10 mouse cellular contexts compared by ENCODE assay signal in the genomic region with DNA sequence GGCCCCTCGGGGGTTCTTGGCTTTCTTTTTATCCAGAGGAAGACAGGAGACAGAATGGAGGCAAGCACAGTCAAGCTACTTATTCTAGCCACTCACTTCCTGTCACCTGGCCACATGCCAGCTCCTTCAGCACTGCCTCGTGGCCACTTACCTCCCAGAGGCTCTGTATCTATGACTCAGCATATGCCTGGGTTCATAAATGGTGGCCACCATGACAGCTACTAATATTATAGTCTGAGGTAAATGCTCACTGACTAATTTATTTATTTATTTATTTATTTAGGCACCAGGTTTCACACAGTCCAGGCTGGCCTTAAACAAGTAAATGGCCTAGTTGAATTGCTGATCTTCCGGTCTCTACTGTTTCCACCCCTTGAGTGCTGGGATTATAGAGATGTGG. TPM values are rescaled to one million over a fixed set of nuclear protein-coding genes. Genes with fewer than 3 reads are reported as not detected.
A peak's percentile ranks its signal among the peaks of the same experiment; 100 is the strongest.
DNase-seq lines count a peak whose midpoint lies in the region; ATAC-seq and TF ChIP-seq lines count a peak whose summit lies in the region.
"Had no signal": no experiment of that assay in that cellular context is flagged by ENCODE, and none has a peak within 500 bp of the region (broad histone marks: within the 10 kb centered on the region; RNA-seq: fewer than 3 reads in every experiment).

No protein-coding gene starts in this region.

- TF ChIP-seq POLR2A in kidney, adult 2 months (IDR thresholded peaks at IDR 0.05; ENCODE audit: low read depth, low read length), result no peak

- H3K36me3 ChIP-seq in kidney, adult 2 months (ENCODE audit: control insufficient read depth, insufficient read depth, low read length), result peaks cover 6% of the 10 kb centered on the region
- H3K36me3 ChIP-seq in neural tube, embryonic 14.5 days (ENCODE audit: control insufficient read depth, insufficient read depth, low read length), result peaks cover 46% of the 10 kb centered on the region

- no peak for TF ChIP-seq CTCF in kidney, adult 2 months (conservative IDR thresholded peaks at IDR 0.05; ENCODE audit: insufficient read depth, insufficient read length, low read depth, low read length)

- intact Hi-C loops in heart, postnatal 25 days (cut with DNase I), result no loop called here

- peak; percentile 94 for DNase-seq in heart, adult 11 months
- no peak for DNase-seq in heart, postnatal 25 days (ENCODE audit: low spot score)
- peak; percentile 50 for DNase-seq in 3T3-L1 (ENCODE audit: low read depth, low spot score)
- peak; percentile 43 for DNase-seq in NIH3T3 (ENCODE audit: low read depth)
- peak; percentile 38 for DNase-seq in kidney, adult 2 months
- no peak for DNase-seq in ovary, adult 18-20 months (ENCODE audit: low spot score)
- DNase-seq in left cerebral cortex, adult 8-10 months (ENCODE audit: low spot score in 2 of 2), result no peak

- H3K9me3 ChIP-seq in neural tube, embryonic 14.5 days (ENCODE audit: control insufficient read depth, low read length), result no peaks in the 10 kb centered on the region
- H3K9me3 ChIP-seq: heart, embryonic 13.5 days; midbrain, embryonic 12.5 days had no signal

- no peak overlapping the region for H3K4me2 ChIP-seq in neural tube, embryonic 14.5 days (ENCODE audit: low read depth, low read length)
- H3K4me2 ChIP-seq: heart, embryonic 13.5 days; midbrain, embryonic 12.5 days had no signal

- no peak overlapping the region for H3K4me3 ChIP-seq in kidney, adult 2 months (ENCODE audit: insufficient read depth, low read depth, low read length)
- H3K4me3 ChIP-seq in neural tube, embryonic 14.5 days (ENCODE audit: low read depth, low read length), result no peak overlapping the region
- H3K4me3 ChIP-seq: heart, embryonic 13.5 days; midbrain, embryonic 12.5 days had no signal

- 52% methylated on average over 3 of the region's 3 CpGs for WGBS in kidney, adult 2 months
- 55% methylated on average over 3 of the region's 3 CpGs for WGBS in neural tube, embryonic 14.5 days

- peak; percentile 56 for ATAC-seq in neural tube, embryonic 14.5 days (ENCODE audit: low read depth)

- H3K9ac ChIP-seq in neural tube, embryonic 14.5 days (replicated peaks; ENCODE audit: low read depth, low read length), result no peak overlapping the region
- H3K9ac ChIP-seq: heart, embryonic 13.5 days; midbrain, embryonic 12.5 days had no signal

- H3K27me3 ChIP-seq in kidney, adult 2 months (replicated peaks; ENCODE audit: control insufficient read depth, insufficient read depth, low read length), result no peaks in the 10 kb centered on the region
- H3K27me3 ChIP-seq in neural tube, embryonic 14.5 days (ENCODE audit: control insufficient read depth, insufficient read depth, low read length), result no peaks in the 10 kb centered on the region
- H3K27me3 ChIP-seq: heart, embryonic 13.5 days; midbrain, embryonic 12.5 days had no signal

- H3K4me1 ChIP-seq in kidney, adult 2 months (ENCODE audit: control insufficient read depth, insufficient read depth, low read length), result no peaks in the 10 kb centered on the region
- no peaks in the 10 kb centered on the region for H3K4me1 ChIP-seq in neural tube, embryonic 14.5 days (ENCODE audit: control insufficient read depth, insufficient read depth, low read length)
- H3K4me1 ChIP-seq: midbrain, embryonic 12.5 days had no signal

- no peak overlapping the region for H3K27ac ChIP-seq in kidney, adult 2 months (ENCODE audit: insufficient read depth, low read depth, low read length)
- no peak overlapping the region for H3K27ac ChIP-seq in neural tube, embryonic 14.5 days (ENCODE audit: low read depth, low read length)
- H3K27ac ChIP-seq: midbrain, embryonic 12.5 days had no signal

RNA-seq across cellular contexts. Expression of a gene that starts 35.0 kb away (rescaled TPM):
- 10 to 100 TPM; 32.6 to 34.3 TPM for total RNA-seq in heart, postnatal 25 days (2021)
- 66.9 and 75.1 TPM in 2 replicates for polyA plus RNA-seq in kidney, adult 2 months (2012; rRNA removed)
- polyA plus RNA-seq in neural tube, embryonic 14.5 days (2014; fragmentation: Nextera tagmentation; extraction: Ambion mirVana), result 194 and 225 TPM in 2 replicates
- total RNA-seq in left cerebral cortex, adult 8-10 months (2022), result 100 to 1,000 TPM; 196 to 219 (median 217) TPM

RNA-seq across cellular contexts. Expression of a gene that starts 58.5 kb away (rescaled TPM):
- 10 to 100 TPM; 39.6 to 40.7 TPM for total RNA-seq in heart, postnatal 25 days (2021)
- 1.2 and 56.0 TPM in 2 replicates for polyA plus RNA-seq in kidney, adult 2 months (2012; rRNA removed)
- polyA plus RNA-seq in neural tube, embryonic 14.5 days (2014; fragmentation: Nextera tagmentation; extraction: Ambion mirVana), result 3.6 and 7.3 TPM in 2 replicates
- total RNA-seq in left cerebral cortex, adult 8-10 months (2022), result 1 to 10 TPM in 3 of 4 experiments, not detected in 1; 1.8 to 8.0 (median 5.0) TPM

Comparison
In these comparisons a context has a peak if more than half of its experiments do, and no peak if none do; other contexts are left out.
1. DNase-seq: peak in heart, adult 11 months (single experiment), 3T3-L1 (single experiment), NIH3T3 (single experiment) and kidney, adult 2 months (single experiment); none in heart, postnatal 25 days (single experiment), ovary, adult 18-20 months (single experiment) and left cerebral cortex, adult 8-10 months (0 of 2).
2. RNA of a gene that starts 35.0 kb away (total RNA-seq): 196 to 219 TPM in left cerebral cortex, adult 8-10 months; 32.6 to 34.3 TPM in heart, postnatal 25 days; every median in the first group is over 4 times any median in the second.
3. RNA of a gene that starts 58.5 kb away (total RNA-seq): 39.6 to 40.7 TPM in heart, postnatal 25 days; 1.8 to 8.0 TPM in left cerebral cortex, adult 8-10 months; every median in the first group is over 4 times any median in the second.